In genomic region chr1:126806548-126806947, GRCm38 (mm10) we compare ENCODE assay signal across 13 mouse cellular contexts. TPM values are rescaled to one million over a fixed set of nuclear protein-coding genes. Genes with fewer than 3 reads are reported as not detected.
DNase-seq lines count a peak whose midpoint lies in the region; ATAC-seq and TF ChIP-seq lines count a peak whose summit lies in the region.
"Had no signal": no experiment of that assay in that cellular context is flagged by ENCODE, and none has a peak within 500 bp of the region (broad histone marks: within the 10 kb centered on the region; RNA-seq: fewer than 3 reads in every experiment).

No protein-coding gene starts in this region.

- H3K4me1 ChIP-seq in heart, adult 2 months (ENCODE audit: control insufficient read depth, insufficient read depth, low read length) = peaks cover 3% of the 10 kb centered on the region
- H3K4me1 ChIP-seq in heart, embryonic 12.5 days (replicated peaks) = peaks cover 8% of the 10 kb centered on the region
- peaks cover 6% of the 10 kb centered on the region; the same call in 1 of the 2 replicates for H3K4me1 ChIP-seq in hindbrain, embryonic 14.5 days (replicated peaks; ENCODE audit: control insufficient read depth, insufficient read depth, low read length)
- H3K4me1 ChIP-seq: liver, embryonic 12.5 days had no signal

- no peak overlapping the region; the same call in 1 of the 2 replicates for H3K9ac ChIP-seq in heart, adult 2 months (ENCODE audit: low read depth, low read length)
- H3K9ac ChIP-seq in heart, embryonic 12.5 days = no peak overlapping the region
- H3K9ac ChIP-seq in hindbrain, embryonic 14.5 days = no peak overlapping the region
- H3K9ac ChIP-seq: liver, embryonic 12.5 days; midbrain, embryonic 12.5 days had no signal

- no peak for TF ChIP-seq EP300 in heart, adult 2 months (IDR thresholded peaks at IDR 0.05; ENCODE audit: insufficient read depth, low read depth, low read length)

- no peak for TF ChIP-seq POLR2A in heart, adult 2 months (IDR thresholded peaks at IDR 0.05; ENCODE audit: insufficient read depth, low read depth, low read length)

- ATAC-seq in heart, embryonic 12.5 days (ENCODE audit: insufficient number of reproducible peaks, low FRiP score) = no peak
- ATAC-seq in hindbrain, embryonic 14.5 days (ENCODE audit: low FRiP score) = no peak
- ATAC-seq: activated CD4-positive, CD25-positive, alpha-beta regulatory T cell, adult 4 months; liver, embryonic 12.5 days had no signal

- intact Hi-C loops in heart, adult 2 months (cut with DNase I) = loop anchor here (10.0 kb wide), 1 partner anchor 118 kb away; no protein-coding TSS in a partner anchor

- DNase-seq in heart, adult 2 months = peak; percentile 30 to 56
- peak; percentile 45 for DNase-seq in testis, postnatal 14 days (ENCODE audit: low spot score)
- no peak for DNase-seq in testis, postnatal 10 days (ENCODE audit: low spot score)
- DNase-seq in gastrocnemius, postnatal 25 days = peak; percentile 46
- DNase-seq in urinary bladder, postnatal 36 days (ENCODE audit: low spot score in 2 of 2) = peak; percentile 55 to 69
- no peak for DNase-seq in embryo, embryonic 10.5 days (ENCODE audit: low spot score)
- DNase-seq in hindbrain, embryonic 14.5 days (ENCODE audit: low spot score) = no peak

- H3K36me3 ChIP-seq in heart, adult 2 months (ENCODE audit: control insufficient read depth, insufficient read depth, low read length) = peaks cover 2% of the 10 kb centered on the region; the same call in 1 of the 2 replicates
- no peaks in the 10 kb centered on the region for H3K36me3 ChIP-seq in heart, embryonic 12.5 days
- no peaks in the 10 kb centered on the region for H3K36me3 ChIP-seq in hindbrain, embryonic 14.5 days (replicated peaks; ENCODE audit: control insufficient read depth, insufficient read depth)
- H3K36me3 ChIP-seq: liver, embryonic 12.5 days; midbrain, embryonic 12.5 days had no signal

- TF ChIP-seq CTCF in heart, adult 2 months (IDR thresholded peaks at IDR 0.05) = no peak

- 12% methylated on average over 7 of the region's 7 CpGs for WGBS in heart, adult 2 months
- WGBS in heart, embryonic 12.5 days = 52% methylated on average over 7 of the region's 7 CpGs
- WGBS in hindbrain, embryonic 14.5 days = 78% methylated on average over 7 of the region's 7 CpGs

- no peak overlapping the region for H3K4me3 ChIP-seq in heart, adult 2 months
- H3K4me3 ChIP-seq in heart, embryonic 12.5 days = no peak overlapping the region
- no peak overlapping the region for H3K4me3 ChIP-seq in hindbrain, embryonic 14.5 days (replicated peaks; ENCODE audit: low read length)
- H3K4me3 ChIP-seq: liver, embryonic 12.5 days; midbrain, embryonic 12.5 days had no signal

- H3K27me3 ChIP-seq in heart, adult 2 months (ENCODE audit: control insufficient read depth, insufficient read depth, low read length) = no peaks in the 10 kb centered on the region
- H3K27me3 ChIP-seq in heart, embryonic 12.5 days (replicated peaks) = no peaks in the 10 kb centered on the region
- no peaks in the 10 kb centered on the region for H3K27me3 ChIP-seq in hindbrain, embryonic 14.5 days (ENCODE audit: control insufficient read depth, insufficient read depth, low read length)
- H3K27me3 ChIP-seq: liver, embryonic 12.5 days; midbrain, embryonic 12.5 days had no signal

- peak overlapping the region; percentile 41 for H3K27ac ChIP-seq in heart, adult 2 months
- no peak overlapping the region for H3K27ac ChIP-seq in heart, embryonic 12.5 days (ENCODE audit: poor library complexity, severe bottlenecking)
- H3K27ac ChIP-seq in hindbrain, embryonic 14.5 days = no peak overlapping the region
- H3K27ac ChIP-seq: kidney, postnatal 0 days; liver, embryonic 12.5 days; midbrain, embryonic 12.5 days had no signal

- H3K9me3 ChIP-seq in heart, embryonic 12.5 days (replicated peaks) = no peaks in the 10 kb centered on the region
- no peaks in the 10 kb centered on the region for H3K9me3 ChIP-seq in hindbrain, embryonic 14.5 days (ENCODE audit: control insufficient read depth, low read length)
- H3K9me3 ChIP-seq: liver, embryonic 12.5 days; midbrain, embryonic 12.5 days had no signal

- no peaks in the 10 kb centered on the region for H3K79me2 ChIP-seq in heart, adult 2 months (replicated peaks; ENCODE audit: control insufficient read depth, insufficient read depth, low read length)

- no peak overlapping the region for H3K4me2 ChIP-seq in heart, embryonic 12.5 days
- no peak overlapping the region for H3K4me2 ChIP-seq in hindbrain, embryonic 14.5 days (replicated peaks)
- H3K4me2 ChIP-seq: liver, embryonic 12.5 days; midbrain, embryonic 12.5 days had no signal

RNA-seq across cellular contexts. Expression of gene Nckap5, which starts 24.1 kb away (rescaled TPM):
- total RNA-seq in heart, adult 2 months (2021) = 1 to 10 TPM; 6.0 to 9.6 TPM
- 2.8 and 3.4 TPM in 2 replicates for polyA plus RNA-seq in heart, adult 2 months (2012; rRNA removed)
- 3.1 and 3.8 TPM in 2 replicates for polyA plus RNA-seq in heart, embryonic 12.5 days (2016; fragmentation: Nextera tagmentation; extraction: Ambion mirVana)
- 1 to 10 TPM in 1 of 2 experiments, under 1 TPM in 1; 0.56 to 1.3 TPM for total RNA-seq in gastrocnemius, postnatal 25 days (2021)
- 12.5 and 14.1 TPM in 2 replicates for polyA plus RNA-seq in hindbrain, embryonic 14.5 days (2014; fragmentation: Nextera tagmentation; extraction: Ambion mirVana)
- total RNA-seq: hematopoietic stem cell, adult 5-6 weeks had no signal

Comparison
In these comparisons a context has a peak if more than half of its experiments do, and no peak if none do; other contexts are left out.
1. DNase-seq: peak in heart, adult 2 months (2 of 2), testis, postnatal 14 days (single experiment), gastrocnemius, postnatal 25 days (single experiment) and urinary bladder, postnatal 36 days (2 of 2); none in testis, postnatal 10 days (single experiment), embryo, embryonic 10.5 days (single experiment) and hindbrain, embryonic 14.5 days (single experiment).